Mouse (Mus musculus): Measurements from ENCODE around the gene Asb16.

Gene Asb16

DNA sequence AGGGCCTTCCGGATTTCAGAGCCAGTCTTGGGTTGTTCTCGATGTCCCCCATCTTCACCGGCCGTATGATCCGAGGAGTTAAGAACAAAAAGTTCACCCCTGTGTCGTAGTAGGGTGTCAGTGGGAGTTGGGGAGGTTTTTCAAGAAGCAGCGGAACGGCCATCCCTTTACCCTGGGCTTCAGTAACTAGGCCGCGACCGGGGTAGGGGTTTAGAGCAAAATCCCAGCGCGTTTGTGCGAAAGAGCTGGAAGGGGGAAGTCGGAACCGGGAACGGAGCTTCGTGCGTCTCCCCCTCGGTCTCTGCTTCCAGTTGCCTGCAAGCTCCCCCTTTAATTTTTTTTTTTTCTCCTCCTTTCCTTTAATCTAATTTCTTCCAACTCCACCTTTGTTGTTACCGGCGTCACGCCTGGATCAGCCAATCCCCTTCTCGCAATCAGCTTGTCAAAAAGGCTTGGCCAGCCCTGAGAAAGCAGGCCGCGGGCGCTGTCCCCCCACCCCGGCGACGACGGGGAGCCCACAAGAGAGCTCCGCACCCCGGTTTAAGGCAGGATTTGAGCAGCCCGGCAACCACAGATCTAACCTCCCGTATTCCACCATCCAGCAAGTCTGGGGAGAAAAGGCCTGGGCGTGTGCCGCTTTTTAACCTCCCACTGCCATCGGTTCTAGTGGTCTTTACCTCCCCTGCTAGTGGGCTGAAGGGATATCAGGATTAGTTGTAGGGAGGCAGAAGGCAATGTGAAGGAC, 51.6 kb downstream of the Asb16 start:
- TF ChIP-seq GATA4 (IDR thresholded peaks at IDR 0.05; ENCODE audit: insufficient replicate concordance, low read length) = no peak

DNA sequence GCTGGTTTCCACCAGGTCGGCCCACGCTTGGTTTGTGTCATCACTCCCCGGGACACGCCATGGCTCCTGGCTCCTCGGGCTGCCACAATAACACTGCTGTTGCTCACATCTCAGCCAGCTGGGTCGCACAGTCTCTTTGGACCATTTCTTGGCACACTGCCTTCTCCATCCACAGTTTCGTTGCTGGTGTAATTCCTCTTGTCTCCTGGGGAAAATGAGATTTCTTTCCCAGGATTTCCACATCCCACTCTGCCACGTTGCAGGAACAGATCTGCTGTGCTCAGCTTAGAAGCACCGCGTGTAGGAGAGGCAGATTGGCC, 52.1 kb downstream of the Asb16 start:
- TF ChIP-seq GATA4 (IDR thresholded peaks at IDR 0.05; ENCODE audit: insufficient replicate concordance, low read length) = no peak

DNA sequence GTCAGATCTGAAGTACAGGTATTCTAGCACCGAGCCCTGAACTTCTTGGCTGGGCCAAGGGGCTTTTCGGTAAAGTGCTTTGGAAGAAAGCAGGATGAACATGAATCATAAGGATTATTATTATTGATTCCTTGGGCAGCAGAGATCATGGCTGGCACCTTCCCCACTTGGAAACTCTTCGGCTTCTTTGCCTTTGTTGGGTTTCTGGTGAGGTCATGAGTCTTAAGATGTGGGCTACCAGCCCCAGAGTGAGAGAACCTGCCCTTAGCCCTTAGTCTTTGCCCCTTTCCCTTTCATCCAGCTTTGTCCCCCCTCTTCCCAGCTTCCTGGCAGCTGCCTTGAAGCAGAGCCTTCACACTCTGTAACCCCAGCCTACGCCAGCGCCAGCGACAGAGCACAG, 53.4 kb downstream of the Asb16 start:
- TF ChIP-seq GATA4 (IDR thresholded peaks at IDR 0.05; ENCODE audit: insufficient replicate concordance, low read length) = no peak

DNA sequence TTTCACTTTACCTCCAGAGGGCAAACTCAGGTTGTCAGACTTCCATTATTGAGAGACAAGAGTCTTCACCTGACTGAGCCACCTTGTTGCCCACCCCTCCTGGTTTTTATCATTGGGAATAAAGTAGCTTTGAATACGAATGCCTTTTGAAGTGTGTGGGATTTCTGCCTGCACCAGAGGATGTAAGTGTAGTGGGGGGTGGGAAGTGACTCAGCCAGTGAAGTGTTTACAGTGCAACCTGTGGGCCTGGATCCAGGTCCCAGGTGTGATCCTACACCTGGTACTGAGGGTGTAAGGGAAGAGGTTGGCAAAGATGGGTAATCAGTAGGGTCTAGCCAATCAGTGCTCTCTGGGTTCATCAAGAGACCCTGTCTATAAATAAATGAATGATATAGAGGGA, 55.0 kb downstream of the Asb16 start:
- TF ChIP-seq GATA4 (IDR thresholded peaks at IDR 0.05; ENCODE audit: insufficient replicate concordance, low read length) = no peak

DNA sequence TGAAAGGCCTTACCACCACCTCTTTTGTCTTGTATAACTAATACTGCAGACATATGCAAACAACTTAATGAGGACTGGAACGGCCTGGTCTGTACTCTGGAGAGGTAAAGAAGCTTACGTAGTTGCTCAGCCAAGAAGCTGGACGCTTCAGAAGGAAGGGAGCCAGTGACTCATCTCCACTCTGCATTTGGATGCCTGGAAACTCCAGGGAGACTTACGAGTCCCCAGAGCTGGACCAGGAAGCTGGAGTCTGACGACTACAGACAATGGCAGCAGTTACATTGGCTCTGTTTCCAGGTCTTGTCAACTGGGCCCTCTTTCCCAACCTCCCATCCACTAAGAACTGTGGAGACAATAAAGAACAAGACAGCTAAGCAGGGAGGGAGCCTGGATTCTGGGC, 58.7 kb downstream of the Asb16 start:
- TF ChIP-seq GATA4 (IDR thresholded peaks at IDR 0.05; ENCODE audit: insufficient replicate concordance, low read length) = no peak

DNA sequence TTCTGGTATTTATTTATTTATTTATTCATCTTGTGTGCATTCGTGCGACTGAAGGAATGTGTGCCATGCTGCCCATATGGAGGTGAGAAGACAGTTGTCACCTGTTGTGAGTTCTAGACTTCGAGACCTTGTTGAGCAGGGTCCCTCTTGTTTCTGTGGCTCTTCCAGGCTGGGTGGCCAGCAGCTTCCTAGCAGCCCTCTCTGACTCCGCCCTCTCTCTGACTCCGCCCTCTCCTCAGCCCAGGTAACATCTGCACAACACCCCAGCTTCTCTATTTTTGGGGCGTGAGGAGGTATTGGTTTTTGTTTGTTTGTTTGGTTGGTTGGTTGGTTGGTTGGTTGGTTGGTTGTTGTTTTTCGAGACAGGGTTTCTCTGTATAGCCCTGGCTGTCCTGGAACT, 59.3 kb downstream of the Asb16 start:
- no peak for TF ChIP-seq GATA4 (IDR thresholded peaks at IDR 0.05; ENCODE audit: insufficient replicate concordance, low read length)
